Mouse (Mus musculus) liver, embryonic 12.5 days (tissue): Measurements from ENCODE around the gene Qpctl. TPM values are rescaled to one million over a fixed set of nuclear protein-coding genes. Genes with fewer than 3 reads are reported as not detected.

ENCODE experiments used
- ATAC-seq: fragments of 200-750 bp; cut with Nextera tagmentation; 2 replicates; pipeline ENCODE4 v1.8.0; 2017; ENCODE audit warnings: moderate number of reproducible peaks, mild to moderate bottlenecking, moderate library complexity
- H3K27ac ChIP-seq: fragments of 300-500 bp; sonication (generic); 2 replicates; pipeline ENCODE4 v1.5.1; 2016; ENCODE audit warnings: mild to moderate bottlenecking
- H3K27me3 ChIP-seq: fragments of 300-500 bp; sonication (generic); replicated peaks from 2 replicates; pipeline ENCODE4 v1.6.1; 2016; ENCODE audit warnings: mild to moderate bottlenecking, moderate library complexity
- H3K36me3 ChIP-seq: fragments of 300-500 bp; sonication (generic); 2 replicates; pipeline ENCODE4 v1.6.1; 2016; ENCODE audit warnings: mild to moderate bottlenecking, moderate library complexity
- H3K4me1 ChIP-seq: fragments of 300-500 bp; sonication (generic); 2 replicates; pipeline ENCODE4 v1.6.1; 2016
- H3K4me2 ChIP-seq: fragments of 300-500 bp; sonication (generic); 2 replicates; pipeline ENCODE4 v1.6.1; 2016; ENCODE audit warnings: mild to moderate bottlenecking, moderate library complexity
- H3K4me3 ChIP-seq: fragments of 300-500 bp; sonication (generic); 2 replicates; pipeline ENCODE4 v1.5.1; 2016; ENCODE audit warnings: mild to moderate bottlenecking, moderate library complexity
- H3K9ac ChIP-seq: fragments of 300-500 bp; sonication (generic); 2 replicates; pipeline ENCODE4 v1.6.1; 2016; ENCODE audit warnings: mild to moderate bottlenecking, moderate library complexity
- H3K9me3 ChIP-seq: fragments of 300-500 bp; sonication (generic); replicated peaks from 2 replicates; pipeline ENCODE4 v1.6.1; 2016; ENCODE audit warnings: mild to moderate bottlenecking, moderate library complexity
- WGBS: fragments of 180-500 bp; shearing (Covaris S2); methylation state at CpG from one replicate; pipeline ENCODE4 v1.1.7; 2016; ENCODE audit not compliant: insufficient replicate concordance; 5-methylcytosine and 5-hydroxymethylcytosine counted together
- polyA plus RNA-seq: library from polyadenylated mRNA; unstranded; fragments of >200 nt; fragmentation: Nextera tagmentation; extraction: Ambion mirVana; gene quantifications from 2 replicates; pipeline ENCODE4 v1.2.1, GENCODE M21; 2016

The Qpctl gene
- polyA plus RNA-seq, 1 experiment from 2014 or later: 5.5 TPM

DNA sequence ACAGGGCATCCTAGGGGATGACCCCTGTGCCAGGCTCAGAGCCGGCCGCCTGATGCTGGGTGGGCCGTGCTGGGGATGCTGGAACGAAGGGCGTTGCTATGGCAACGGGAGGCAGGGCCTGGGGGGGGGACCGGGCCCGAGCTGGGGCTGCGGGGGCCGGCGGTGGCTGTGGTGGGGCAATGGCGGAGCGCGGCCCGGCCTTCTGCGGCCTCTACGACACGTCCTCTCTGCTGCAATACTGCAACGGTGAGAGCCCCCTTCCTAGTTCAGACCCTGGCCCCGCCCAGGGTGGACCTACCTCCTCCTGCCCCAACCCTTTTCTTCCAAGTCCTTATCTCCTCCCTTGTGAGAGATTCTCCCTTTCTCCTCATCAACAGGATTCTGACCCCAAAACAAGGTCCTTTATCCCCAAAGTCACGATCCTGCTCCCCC is 27.4 kb upstream of the Qpctl start:
- Histone ChIP-seq H3K27ac (no peak overlapping the region), H3K4me2 (peak overlapping the region; percentile 30), H3K27me3 (peaks cover 86% of the 10 kb centered on the region), H3K36me3 (no peaks in the 10 kb centered on the region), H3K9me3 (no peaks in the 10 kb centered on the region), H3K4me1 (peaks cover 69% of the 10 kb centered on the region), H3K4me3 (peak overlapping the region; percentile 13; the same call in 1 of the 2 replicates), H3K9ac (no peak overlapping the region)
- ATAC-seq: no peak
- WGBS: 8% methylated on average over 21 of the region's 21 CpGs

DNA sequence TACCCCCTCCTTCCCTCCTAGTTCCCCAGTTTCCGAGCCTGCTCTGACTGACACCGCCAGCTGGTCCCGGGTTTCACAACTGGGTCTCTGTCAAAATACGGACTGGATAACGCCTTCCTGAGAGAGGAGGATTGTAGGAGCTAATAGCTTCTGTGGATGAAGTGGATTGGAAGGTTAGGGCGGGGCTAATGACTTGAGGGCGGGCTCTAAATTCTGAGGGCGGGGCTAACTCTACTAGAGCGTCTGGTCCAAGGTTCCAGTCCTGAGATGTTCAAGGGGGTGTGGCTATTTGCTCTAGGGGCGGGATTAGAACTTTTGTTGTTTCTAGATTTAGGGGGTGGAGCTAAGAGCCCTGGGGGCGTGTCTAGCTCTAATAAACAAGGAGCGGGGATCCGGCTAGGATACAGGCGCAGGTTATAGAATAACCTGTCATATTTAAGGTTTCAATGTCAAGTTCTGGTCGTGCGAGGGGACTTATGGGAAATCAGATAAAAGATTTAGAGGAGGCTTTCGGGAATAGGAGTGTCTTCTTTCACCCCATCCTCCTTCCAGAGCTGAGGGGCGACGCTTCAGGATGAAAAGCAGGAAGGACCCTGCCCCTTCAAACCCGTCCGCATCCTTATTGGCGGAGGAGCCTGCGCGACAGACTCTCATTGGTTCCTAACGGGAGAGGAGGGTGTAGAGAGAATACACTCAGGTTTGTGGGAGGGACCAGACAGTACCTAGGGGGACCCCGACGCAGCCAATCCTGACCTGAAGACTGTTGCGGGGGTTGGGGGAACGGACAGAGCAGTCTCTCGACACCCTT is 26.8 kb upstream of the Qpctl start, which contains the start of gene Eml2:
Gene Eml2, plus strand, starts transcription at position 714 of the 808 bp plus-strand sequence.
- no peaks in the 10 kb centered on the region for H3K9me3 ChIP-seq
- no peak within 1 kb of the TSS for H3K27ac ChIP-seq
- H3K4me1 ChIP-seq: peaks cover 63% of the 10 kb centered on the region
- peak within 1 kb of the TSS; percentile 30 for H3K4me2 ChIP-seq
- no peak for ATAC-seq
- no peak within 1 kb of the TSS for H3K9ac ChIP-seq
- H3K27me3 ChIP-seq: peaks cover 89% of the 10 kb centered on the region
- H3K4me3 ChIP-seq: peak within 1 kb of the TSS; percentile 13; the same call in 1 of the 2 replicates
- WGBS: 3% methylated on average over 30 of the region's 30 CpGs
- H3K36me3 ChIP-seq: no peaks in the 10 kb centered on the region

DNA sequence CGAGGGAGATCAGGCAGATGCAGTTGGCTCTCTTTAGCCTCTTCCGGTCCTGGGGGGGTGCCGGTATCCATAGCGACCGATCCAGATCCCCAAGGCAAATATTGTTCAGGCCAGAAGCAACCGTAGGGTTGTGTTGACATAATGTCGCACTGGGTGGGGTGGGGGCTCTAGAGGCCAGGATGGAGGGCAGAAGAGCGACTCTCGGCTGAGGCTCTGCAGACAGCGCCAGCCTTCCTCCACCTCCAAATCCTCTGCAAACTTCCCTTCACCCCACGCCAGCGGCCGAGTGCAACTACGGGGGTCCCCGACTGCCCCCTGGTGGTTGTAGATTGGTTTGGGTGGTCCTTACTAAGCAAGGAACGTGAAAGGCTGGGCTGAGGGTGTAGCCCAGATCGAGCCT is 23.8 kb upstream of the Qpctl start:
- WGBS: 5% methylated on average over 17 of the region's 17 CpGs
- Histone ChIP-seq H3K4me3 (peak overlapping the region; percentile 25; the same call in 1 of the 2 replicates), H3K9me3 (no peaks in the 10 kb centered on the region), H3K27me3 (peaks cover 90% of the 10 kb centered on the region), H3K36me3 (no peaks in the 10 kb centered on the region), H3K9ac (0 out of 2 replicates have a peak overlapping the region, but pooled peaks have one; percentile 10), H3K4me1 (peaks cover 32% of the 10 kb centered on the region), H3K4me2 (peak overlapping the region; percentile 50), H3K27ac (no peak overlapping the region)
- peak; percentile 48; the same call in 1 of the 2 replicates for ATAC-seq

DNA sequence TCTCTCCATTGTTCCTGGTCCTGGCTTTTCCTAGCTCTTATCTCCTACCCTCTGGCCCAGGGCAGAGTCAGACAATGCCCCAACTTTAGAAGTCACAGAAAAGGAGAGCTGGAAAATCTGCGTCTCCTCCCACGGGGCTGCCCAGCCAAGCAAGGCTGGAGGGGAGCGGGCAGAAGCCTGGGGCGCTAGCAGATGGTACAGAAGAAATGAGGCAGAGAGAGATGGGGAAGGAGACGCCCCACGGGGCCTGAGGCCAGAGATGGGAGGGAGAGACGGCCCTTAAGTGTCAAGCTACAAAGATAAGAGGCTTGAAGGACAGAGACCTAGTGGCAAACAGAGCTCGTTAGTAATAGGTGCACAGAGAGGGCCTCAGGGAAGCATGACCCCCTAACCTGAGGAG is 22.7 kb upstream of the Qpctl start:
- H3K4me2 ChIP-seq: no peak overlapping the region

DNA sequence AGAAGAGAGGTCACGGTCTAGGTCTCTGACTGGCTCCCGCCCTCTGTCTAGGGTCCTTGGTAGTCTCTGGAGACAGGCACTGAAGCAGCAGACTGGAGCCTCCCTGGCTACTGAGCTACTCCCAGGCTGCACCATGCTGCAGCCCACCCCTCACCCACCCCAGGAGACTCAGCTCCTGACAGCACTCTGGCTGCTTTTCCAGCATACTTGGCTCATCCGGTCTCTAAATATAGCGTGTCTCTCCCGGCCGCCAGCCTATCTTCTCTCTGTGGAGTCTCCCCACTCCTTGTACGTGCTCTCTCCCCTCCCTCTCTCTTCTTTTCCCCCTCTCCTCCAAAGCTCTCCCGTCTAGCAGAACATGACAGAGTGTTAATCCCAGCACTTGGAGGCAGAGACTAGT is 21.1 kb upstream of the Qpctl start:
- no peak for ATAC-seq
- Histone ChIP-seq H3K27ac (peak overlapping the region; percentile 62), H3K4me2 (no peak overlapping the region), H3K4me3 (no peak overlapping the region), H3K36me3 (no peaks in the 10 kb centered on the region), H3K9me3 (no peaks in the 10 kb centered on the region), H3K9ac (no peak overlapping the region), H3K27me3 (peaks cover 81% of the 10 kb centered on the region), H3K4me1 (peaks cover 28% of the 10 kb centered on the region)
- 49% methylated on average over 8 of the region's 8 CpGs for WGBS

More for the DNA sequence above, 22.7 kb upstream of the Qpctl start:
- H3K9me3 ChIP-seq: no peaks in the 10 kb centered on the region
- H3K9ac ChIP-seq: no peak overlapping the region
- H3K36me3 ChIP-seq: no peaks in the 10 kb centered on the region
- no peak for ATAC-seq
- H3K4me3 ChIP-seq: no peak overlapping the region
- no peak overlapping the region for H3K27ac ChIP-seq
- whole genome bisulfite sequencing: 21% methylated on average over 8 of the region's 8 CpGs
- H3K4me1 ChIP-seq: peaks cover 27% of the 10 kb centered on the region
- peaks cover 85% of the 10 kb centered on the region for H3K27me3 ChIP-seq

DNA sequence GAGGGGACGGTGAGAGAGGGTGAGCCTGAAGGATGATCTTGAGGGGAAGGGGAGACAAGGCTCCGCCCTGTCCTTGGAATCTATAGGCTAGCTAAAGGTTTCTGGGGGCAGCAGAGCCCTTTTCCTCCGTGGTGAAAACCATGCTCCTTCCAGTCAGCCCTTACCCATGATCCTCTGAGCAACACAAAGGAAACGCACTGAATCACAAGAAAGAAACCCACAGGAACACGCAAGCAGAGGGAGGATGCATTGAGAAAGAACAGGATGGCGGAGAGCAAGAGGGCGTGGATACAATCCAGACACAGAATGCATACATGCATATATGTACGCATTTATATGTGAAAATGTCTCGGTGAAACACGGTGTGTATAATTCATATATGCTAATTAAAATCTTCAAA is 20.4 kb upstream of the Qpctl start:
- 49% methylated on average over 10 of the region's 10 CpGs for WGBS
- peaks cover 82% of the 10 kb centered on the region for H3K27me3 ChIP-seq
- H3K27ac ChIP-seq: no peak overlapping the region; the same call in 1 of the 2 replicates

DNA sequence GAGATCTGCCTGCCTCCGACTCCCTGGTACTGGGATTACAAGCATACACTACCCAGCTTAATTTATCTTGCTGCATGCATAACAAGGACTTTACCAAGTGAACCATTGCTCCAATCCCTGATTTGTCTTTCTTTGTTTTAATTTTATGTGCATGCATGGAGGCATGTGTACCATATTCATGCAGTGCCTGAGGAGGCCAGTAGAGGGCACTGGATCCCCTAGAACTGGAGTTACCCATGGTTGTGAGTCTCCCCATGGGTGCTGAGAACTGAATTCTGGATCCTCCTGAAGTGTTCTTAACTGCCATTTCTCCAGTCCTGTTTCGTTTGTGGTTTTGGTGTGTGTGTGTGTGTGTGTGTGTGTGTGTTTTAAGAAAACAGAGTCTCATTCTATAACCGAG is 17.9 kb upstream of the Qpctl start:
- 66% methylated on average over 3 of the region's 3 CpGs for WGBS
- peaks cover 35% of the 10 kb centered on the region for H3K4me1 ChIP-seq

More for the DNA sequence above, 20.4 kb upstream of the Qpctl start:
- H3K9me3 ChIP-seq: no peaks in the 10 kb centered on the region
- no peak overlapping the region for H3K4me3 ChIP-seq
- ATAC-seq: no peak
- H3K9ac ChIP-seq: no peak overlapping the region
- no peak overlapping the region for H3K4me2 ChIP-seq
- H3K4me1 ChIP-seq: peaks cover 34% of the 10 kb centered on the region
- H3K36me3 ChIP-seq: no peaks in the 10 kb centered on the region

DNA sequence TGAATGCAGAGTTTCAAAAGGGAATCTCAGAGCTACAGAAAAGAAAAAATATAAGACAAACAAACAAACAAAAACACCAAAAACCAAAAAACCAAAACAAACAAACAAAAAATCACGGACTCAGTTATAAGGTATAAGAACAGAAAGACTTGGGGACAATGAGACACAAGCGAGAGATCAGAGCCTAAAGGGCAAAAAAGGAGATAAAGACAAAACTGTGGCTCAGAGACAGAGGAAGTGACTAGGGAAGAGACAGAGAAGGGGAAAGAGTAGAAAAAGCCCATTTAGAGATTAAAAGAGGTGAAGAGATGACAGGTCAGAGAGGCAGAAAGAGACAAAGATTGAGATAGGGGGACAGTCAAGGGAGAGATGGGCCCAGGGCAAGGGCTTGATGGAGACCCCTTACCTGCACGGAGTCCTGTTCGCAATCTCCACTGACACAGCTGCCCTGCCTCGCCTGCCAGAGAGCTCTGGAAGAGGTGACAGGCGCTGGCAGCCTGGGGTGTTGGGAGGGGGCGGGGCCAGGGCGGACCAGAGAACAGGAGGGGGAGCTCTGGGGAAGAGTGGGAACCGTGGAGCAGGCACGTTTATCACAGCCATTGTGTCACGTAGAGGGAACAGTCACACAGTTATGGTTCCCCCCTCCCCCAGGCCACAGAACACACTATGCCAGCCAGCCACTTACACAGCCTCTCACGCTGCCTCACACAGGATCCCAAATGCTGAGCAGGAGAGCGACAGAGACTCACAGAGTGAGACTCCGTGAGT is 16.7 kb upstream of the Qpctl start, which contains the start of gene Gipr:
Gene Gipr, minus strand, starts transcription at position 472 of the 768 bp plus-strand sequence.
- H3K36me3 ChIP-seq: no peaks in the 10 kb centered on the region
- H3K27me3 ChIP-seq: peaks cover 85% of the 10 kb centered on the region
- H3K9me3 ChIP-seq: no peaks in the 10 kb centered on the region
- peak within 1 kb of the TSS; percentile 57 for H3K4me2 ChIP-seq
- WGBS: 8% methylated on average over 14 of the region's 14 CpGs
- ATAC-seq: no peak; the same call in 1 of the 2 replicates
- H3K27ac ChIP-seq: no peak within 1 kb of the TSS
- no peak within 1 kb of the TSS for H3K4me3 ChIP-seq
- H3K9ac ChIP-seq: no peak within 1 kb of the TSS; the same call in none of the 2 replicates
- peaks cover 32% of the 10 kb centered on the region for H3K4me1 ChIP-seq

More for the DNA sequence above, 17.9 kb upstream of the Qpctl start:
- H3K27ac ChIP-seq: no peak overlapping the region
- H3K36me3 ChIP-seq: no peaks in the 10 kb centered on the region
- peaks cover 84% of the 10 kb centered on the region for H3K27me3 ChIP-seq
- H3K4me3 ChIP-seq: no peak overlapping the region
- no peak overlapping the region for H3K4me2 ChIP-seq
- no peak for ATAC-seq
- no peaks in the 10 kb centered on the region for H3K9me3 ChIP-seq
- H3K9ac ChIP-seq: no peak overlapping the region

DNA sequence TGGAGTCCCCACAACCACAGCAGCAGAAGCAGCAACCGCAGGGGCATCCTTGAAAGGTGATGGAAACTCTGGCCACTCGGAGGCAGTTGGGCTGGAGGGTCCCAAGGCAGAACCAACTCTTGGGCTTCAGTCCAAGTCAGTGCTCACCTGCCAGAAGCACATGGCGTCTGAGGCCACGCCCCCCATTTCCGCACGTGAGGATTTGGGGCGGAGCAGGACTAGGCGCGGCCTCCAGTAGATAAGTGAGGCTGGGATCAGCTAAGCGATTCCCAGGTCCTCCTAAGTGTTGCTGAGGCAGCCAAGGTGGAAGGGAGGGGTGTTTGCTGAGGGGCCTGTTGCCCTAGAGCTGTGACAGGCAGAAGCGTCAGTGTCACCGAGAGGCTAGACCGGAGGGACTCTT is 15.9 kb upstream of the Qpctl start:
- ATAC-seq: peak; percentile 41; the same call in 1 of the 2 replicates
- H3K9ac ChIP-seq: no peak overlapping the region; the same call in 1 of the 2 replicates
- peak overlapping the region; percentile 57 for H3K4me2 ChIP-seq
- H3K9me3 ChIP-seq: no peaks in the 10 kb centered on the region
- peaks cover 41% of the 10 kb centered on the region for H3K4me1 ChIP-seq
- H3K4me3 ChIP-seq: no peak overlapping the region
- peaks cover 85% of the 10 kb centered on the region for H3K27me3 ChIP-seq
- 2% methylated on average over 13 of the region's 13 CpGs for WGBS
- H3K27ac ChIP-seq: no peak overlapping the region
- H3K36me3 ChIP-seq: no peaks in the 10 kb centered on the region

DNA sequence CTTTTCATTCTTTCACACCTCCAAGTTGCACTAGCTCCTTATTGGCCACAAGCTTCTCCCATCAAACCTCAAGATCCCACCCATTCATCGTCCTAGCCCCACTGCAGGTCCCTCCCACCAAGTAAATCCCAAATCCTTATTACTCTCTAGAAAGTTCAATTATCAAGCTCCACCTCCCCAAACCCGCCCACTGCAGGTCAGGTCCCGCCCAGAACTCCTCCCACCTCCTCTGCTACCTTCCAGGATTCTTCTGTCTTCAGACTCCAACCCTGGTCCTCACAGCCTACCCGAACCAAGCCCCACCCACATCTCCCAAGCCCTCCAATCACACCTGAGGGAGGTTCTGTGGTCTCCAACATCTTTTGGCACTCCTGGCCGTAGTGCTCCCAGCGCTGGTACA is 15.1 kb upstream of the Qpctl start:
- peaks cover 47% of the 10 kb centered on the region for H3K4me1 ChIP-seq
- no peaks in the 10 kb centered on the region for H3K9me3 ChIP-seq
- peak overlapping the region; percentile 57 for H3K4me2 ChIP-seq
- H3K9ac ChIP-seq: peak overlapping the region; percentile 20; the same call in 1 of the 2 replicates
- H3K36me3 ChIP-seq: no peaks in the 10 kb centered on the region
- H3K27me3 ChIP-seq: peaks cover 85% of the 10 kb centered on the region
- WGBS: 0% methylated on average over 6 of the region's 6 CpGs
- peak; percentile 45; the same call in 1 of the 2 replicates for ATAC-seq
- no peak overlapping the region for H3K27ac ChIP-seq
- H3K4me3 ChIP-seq: no peak overlapping the region

DNA sequence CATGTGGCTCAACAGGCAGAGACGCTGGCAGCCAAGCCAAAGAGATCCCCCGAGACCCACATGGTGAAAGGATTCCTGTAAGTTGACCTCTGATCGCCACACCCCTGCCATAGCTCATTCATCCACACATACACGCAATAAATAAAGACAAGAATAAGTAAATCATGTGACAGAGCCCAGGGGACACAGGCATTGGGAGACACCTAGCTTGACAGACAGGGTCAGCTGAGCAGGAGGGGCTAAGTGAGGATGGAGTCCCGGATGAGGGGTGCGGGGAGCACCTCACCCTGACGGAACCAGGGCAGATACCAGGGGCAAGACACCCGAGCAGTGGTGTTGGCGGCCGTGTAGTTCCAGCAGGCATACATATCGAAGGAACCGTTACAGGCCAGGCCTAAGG is 14.7 kb upstream of the Qpctl start:
- 0 out of 2 replicates have a peak, but pooled peaks have one; percentile 19 for ATAC-seq
- Histone ChIP-seq H3K4me1 (peaks cover 47% of the 10 kb centered on the region), H3K9ac (no peak overlapping the region), H3K4me3 (no peak overlapping the region), H3K9me3 (no peaks in the 10 kb centered on the region), H3K36me3 (no peaks in the 10 kb centered on the region), H3K27ac (no peak overlapping the region), H3K27me3 (peaks cover 86% of the 10 kb centered on the region), H3K4me2 (peak overlapping the region; percentile 57)
- WGBS: 23% methylated on average over 12 of the region's 12 CpGs
